Mouse (Mus musculus) midbrain, embryonic 13.5 days (tissue): ENCODE measurements at regions not wholly inside any gene's neighbourhood (a gene's known extent, or its start where the extent isn't known, plus 50 kb on each side); places are given as distances from the start of the nearest gene placed in this dataset.

Experiments used
- ATAC-seq: fragments of 200-750 bp; cut with Nextera tagmentation; 2 replicates; pipeline ENCODE4 v1.8.0; 2017; ENCODE audit warnings: mild to moderate bottlenecking, moderate TSS enrichment, moderate library complexity
- H3K27ac ChIP-seq: fragments of 300-500 bp; sonication (generic); 2 replicates; pipeline ENCODE4 v1.5.1; 2015; ENCODE audit warnings: inconsistent platforms, mild to moderate bottlenecking, moderate library complexity
- H3K27me3 ChIP-seq: fragments of 300-500 bp; sonication (generic); 2 replicates; pipeline ENCODE4 v1.6.1; 2015; ENCODE audit warnings: mild to moderate bottlenecking, inconsistent platforms
- H3K36me3 ChIP-seq: fragments of 300-500 bp; sonication (generic); 2 replicates; pipeline ENCODE4 v1.6.1; 2015; ENCODE audit warnings: mild to moderate bottlenecking, inconsistent platforms
- H3K4me1 ChIP-seq: fragments of 300-500 bp; sonication (generic); replicated peaks from 2 replicates; pipeline ENCODE4 v1.6.1; 2015; ENCODE audit warnings: inconsistent platforms
- H3K4me2 ChIP-seq: fragments of 300-500 bp; sonication (generic); replicated peaks from 2 replicates; pipeline ENCODE4 v1.6.1; 2015; ENCODE audit warnings: moderate library complexity, mild to moderate bottlenecking, inconsistent platforms
- H3K4me3 ChIP-seq: fragments of 300-500 bp; sonication (generic); replicated peaks from 2 replicates; pipeline ENCODE4 v1.5.1; 2015; ENCODE audit warnings: mild to moderate bottlenecking, inconsistent platforms
- H3K9ac ChIP-seq: fragments of 300-500 bp; sonication (generic); replicated peaks from 2 replicates; pipeline ENCODE4 v1.6.1; 2015; ENCODE audit warnings: mild to moderate bottlenecking, inconsistent platforms
- H3K9me3 ChIP-seq: fragments of 300-500 bp; sonication (generic); 2 replicates; pipeline ENCODE4 v1.6.1; 2016; ENCODE audit warnings: mild to moderate bottlenecking, inconsistent platforms
- WGBS: fragments of 180-500 bp; shearing (Covaris S2); methylation state at CpG from one replicate; pipeline ENCODE4 v1.1.7; 2015; 5-methylcytosine and 5-hydroxymethylcytosine counted together

DNA sequence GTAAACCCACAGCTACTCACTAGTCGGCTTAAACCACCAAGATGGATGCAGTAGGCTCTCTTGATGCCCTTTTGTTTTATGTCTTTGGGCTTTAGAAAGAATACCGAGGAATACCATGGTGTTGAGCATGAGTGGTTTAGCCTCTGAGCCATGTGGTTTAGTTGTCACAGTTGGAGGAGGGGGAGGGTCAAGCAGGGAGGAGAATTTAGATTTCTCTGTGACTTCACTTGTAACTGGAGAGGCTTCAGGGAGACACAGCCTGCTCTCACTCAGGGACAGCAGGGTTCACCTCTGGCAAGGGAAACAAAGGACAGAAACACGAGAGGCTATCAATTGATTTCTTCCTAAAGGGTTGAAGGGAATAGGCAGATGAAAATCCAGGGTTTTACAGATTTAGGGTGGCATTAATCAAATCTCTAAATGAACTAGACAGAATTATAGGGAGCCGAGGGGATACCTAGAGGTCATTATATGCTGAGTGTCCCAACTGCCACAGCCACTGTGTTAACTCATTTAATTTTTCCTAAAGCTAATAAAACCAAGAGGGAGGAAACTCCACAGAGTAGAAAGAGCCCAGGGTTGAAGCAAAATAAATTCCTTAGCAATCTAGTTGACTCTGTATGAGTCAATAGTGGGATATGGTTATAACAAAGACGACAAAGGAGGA lies 2113.7 kb upstream of the 5930422O12Rik start:
- 0 out of 2 replicates have a peak, but pooled peaks cover 4% of the 10 kb centered on the region for H3K9me3 ChIP-seq
- WGBS = 39% methylated on average over 5 of the region's 5 CpGs
- no peak overlapping the region for H3K4me3 ChIP-seq
- 0 out of 2 replicates have a peak overlapping the region, but pooled peaks have one; percentile 4 for H3K4me2 ChIP-seq
- H3K27ac ChIP-seq = no peak overlapping the region
- no peaks in the 10 kb centered on the region for H3K27me3 ChIP-seq
- no peak overlapping the region for H3K9ac ChIP-seq
- peaks cover 10% of the 10 kb centered on the region; the same call in 1 of the 2 replicates for H3K4me1 ChIP-seq
- ATAC-seq = peak; percentile 24
- no peaks in the 10 kb centered on the region for H3K36me3 ChIP-seq

DNA sequence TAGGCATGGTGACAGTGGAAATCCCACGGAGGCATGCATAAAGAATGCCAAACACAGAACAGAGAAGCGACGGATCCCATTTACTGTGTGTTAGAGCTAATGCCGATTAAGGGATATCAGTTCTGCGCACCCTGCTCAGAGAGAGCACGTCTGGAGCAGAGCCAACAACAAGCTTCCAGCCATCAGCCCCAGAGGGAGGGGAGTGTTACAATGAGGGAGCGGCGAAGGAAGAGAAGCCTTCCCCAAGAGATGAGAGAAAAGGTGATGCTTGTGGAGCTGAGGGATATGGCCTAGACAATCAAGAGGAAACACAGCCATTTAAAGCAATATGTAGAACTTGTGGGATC lies 2113.2 kb upstream of the 5930422O12Rik start:
- 0 out of 2 replicates have a peak overlapping the region, but pooled peaks have one; percentile 4 for H3K4me2 ChIP-seq
- no peak overlapping the region for H3K4me3 ChIP-seq
- WGBS = 38% methylated on average over 8 of the region's 8 CpGs
- H3K9me3 ChIP-seq = 0 out of 2 replicates have a peak, but pooled peaks cover 4% of the 10 kb centered on the region
- peak; percentile 84 for ATAC-seq
- peaks cover 10% of the 10 kb centered on the region; the same call in 1 of the 2 replicates for H3K4me1 ChIP-seq
- no peaks in the 10 kb centered on the region for H3K27me3 ChIP-seq
- no peak overlapping the region for H3K9ac ChIP-seq
- no peaks in the 10 kb centered on the region for H3K36me3 ChIP-seq
- H3K27ac ChIP-seq = no peak overlapping the region

DNA sequence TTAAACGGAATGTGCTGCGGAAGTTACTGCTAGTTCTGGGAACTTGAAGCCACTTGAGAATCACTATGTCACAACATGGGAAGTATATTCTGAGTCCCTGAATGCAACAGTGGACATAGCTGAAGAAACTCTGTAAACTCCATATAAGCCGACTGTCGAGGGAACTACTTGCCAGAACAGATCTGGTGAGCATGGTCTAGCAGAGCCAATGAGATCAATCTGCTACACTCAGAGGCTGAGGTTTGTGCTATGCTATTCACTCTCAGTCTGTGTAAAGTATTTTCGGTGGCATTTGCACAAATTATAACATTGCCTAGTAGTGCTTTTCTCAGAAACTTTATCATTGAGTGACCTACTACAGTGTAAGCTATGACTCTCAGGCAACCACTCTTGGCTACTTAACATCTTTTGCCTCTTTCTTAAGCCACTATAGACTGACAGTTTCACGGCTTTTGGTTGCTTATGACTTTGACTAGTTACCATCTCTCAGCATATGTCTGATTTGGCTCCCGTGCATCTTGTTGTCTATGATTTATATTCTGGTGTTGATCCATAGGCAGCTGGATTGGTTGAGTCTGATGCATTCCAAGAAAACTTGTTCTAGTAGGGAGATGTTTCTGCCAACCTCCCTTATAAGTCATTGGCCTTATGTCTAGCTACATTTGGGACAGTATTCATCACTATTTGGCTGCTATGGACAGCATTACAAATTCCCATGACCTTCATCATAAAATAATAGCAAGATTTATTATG lies 2094.8 kb upstream of the 5930422O12Rik start:
- no peak overlapping the region for H3K27ac ChIP-seq
- ATAC-seq = no peak
- no peaks in the 10 kb centered on the region for H3K9me3 ChIP-seq
- H3K36me3 ChIP-seq = no peaks in the 10 kb centered on the region
- H3K4me2 ChIP-seq = no peak overlapping the region
- H3K4me1 ChIP-seq = no peaks in the 10 kb centered on the region
- H3K9ac ChIP-seq = no peak overlapping the region
- WGBS = 96% methylated on average over 7 of the region's 7 CpGs
- no peaks in the 10 kb centered on the region for H3K27me3 ChIP-seq
- H3K4me3 ChIP-seq = no peak overlapping the region

DNA sequence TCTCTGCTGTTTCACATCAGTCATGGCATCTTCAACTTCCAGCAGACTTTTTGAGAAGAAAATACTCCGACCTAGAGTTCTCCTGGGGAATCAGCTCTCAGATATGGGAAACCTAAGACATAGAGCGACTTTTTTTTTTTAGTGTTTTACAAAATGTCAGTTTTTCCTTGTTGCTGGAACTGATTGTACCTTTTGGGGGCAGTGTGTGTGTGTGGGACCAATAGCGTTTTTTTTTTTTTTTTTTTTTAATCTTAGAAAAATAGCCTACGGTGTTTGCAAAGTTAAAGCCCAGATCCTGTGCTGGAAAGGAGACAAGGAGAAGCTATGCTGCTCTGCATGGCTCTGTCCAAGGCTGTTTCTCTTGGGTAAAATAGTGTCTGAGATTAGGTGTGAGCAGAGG lies 2080.0 kb upstream of the 5930422O12Rik start:
- H3K36me3 ChIP-seq = no peaks in the 10 kb centered on the region
- H3K9ac ChIP-seq = no peak overlapping the region
- no peak overlapping the region for H3K4me3 ChIP-seq
- no peak overlapping the region for H3K4me2 ChIP-seq
- H3K9me3 ChIP-seq = no peaks in the 10 kb centered on the region
- H3K4me1 ChIP-seq = no peaks in the 10 kb centered on the region
- no peak for ATAC-seq
- no peaks in the 10 kb centered on the region for H3K27me3 ChIP-seq
- H3K27ac ChIP-seq = no peak overlapping the region
- WGBS = 78% methylated on average over 4 of the region's 4 CpGs

DNA sequence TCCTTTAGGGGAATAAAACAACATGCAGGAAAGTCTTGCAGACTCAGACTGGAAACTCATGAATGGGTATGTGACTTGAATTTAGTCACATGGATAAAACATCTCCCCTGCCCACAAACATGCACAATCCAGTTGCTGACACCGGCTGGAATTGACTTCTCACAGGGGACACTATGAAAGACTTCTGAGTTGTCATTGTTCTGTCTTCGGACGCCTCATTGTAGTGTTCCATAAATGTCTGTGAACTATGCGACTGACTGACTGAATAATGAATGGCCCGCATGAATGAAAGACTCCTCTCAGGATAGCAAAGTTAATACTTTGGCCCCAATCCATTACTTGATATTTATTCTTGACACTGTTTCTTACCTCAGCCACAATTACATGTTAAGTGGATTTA lies 2058.9 kb upstream of the 5930422O12Rik start:
- Histone ChIP-seq H3K4me3 (no peak overlapping the region), H3K4me2 (no peak overlapping the region), H3K27me3 (no peaks in the 10 kb centered on the region), H3K36me3 (no peaks in the 10 kb centered on the region), H3K4me1 (peaks cover 11% of the 10 kb centered on the region), H3K9me3 (no peaks in the 10 kb centered on the region), H3K27ac (no peak overlapping the region), H3K9ac (no peak overlapping the region)
- peak; percentile 53 for ATAC-seq
- WGBS = 13% methylated on average over 5 of the region's 5 CpGs

DNA sequence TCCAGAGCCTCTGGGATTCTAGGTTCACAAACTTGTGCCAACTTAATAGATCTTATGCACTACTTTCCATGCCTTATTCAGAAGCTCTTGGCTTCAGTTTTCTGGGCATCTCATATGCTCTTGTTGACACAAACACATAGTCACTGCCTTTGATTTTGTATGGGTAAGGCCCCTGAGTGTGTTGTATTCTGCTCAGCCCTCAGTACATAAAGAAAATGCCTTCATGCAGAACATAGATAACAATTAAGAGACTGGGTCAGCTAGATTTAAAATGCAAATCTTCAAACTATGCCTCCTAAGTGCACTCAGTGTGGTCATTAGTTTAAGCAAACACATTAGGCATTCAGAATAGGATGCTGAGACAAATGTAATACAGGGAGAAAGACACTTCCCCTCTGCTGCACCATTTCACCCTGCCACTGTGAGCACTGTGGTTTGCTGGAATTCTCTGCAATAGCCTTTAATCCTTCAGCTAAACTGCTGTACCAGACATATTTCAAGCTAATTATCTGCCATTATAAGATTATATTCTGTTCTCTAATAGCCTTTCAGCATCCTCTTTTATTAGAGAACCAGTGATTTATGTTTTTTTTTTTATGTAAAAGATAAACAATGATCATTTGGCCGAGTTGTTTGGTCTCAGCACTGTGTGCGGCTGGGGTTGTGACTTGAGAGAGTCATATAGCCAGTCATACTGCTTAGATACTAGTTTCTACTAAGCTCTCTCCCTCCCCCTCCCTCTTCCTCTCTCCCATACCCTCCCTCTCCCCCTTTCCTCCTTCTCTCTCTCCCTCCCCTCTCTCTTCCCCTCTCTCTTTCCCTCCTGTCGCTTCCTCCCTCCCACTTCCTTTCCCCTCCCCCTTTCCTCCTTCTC lies 2058.1 kb upstream of the 5930422O12Rik start:
- H3K27me3 ChIP-seq = no peaks in the 10 kb centered on the region
- ATAC-seq = peak; percentile 69
- WGBS = 47% methylated on average over 3 of the region's 3 CpGs

DNA sequence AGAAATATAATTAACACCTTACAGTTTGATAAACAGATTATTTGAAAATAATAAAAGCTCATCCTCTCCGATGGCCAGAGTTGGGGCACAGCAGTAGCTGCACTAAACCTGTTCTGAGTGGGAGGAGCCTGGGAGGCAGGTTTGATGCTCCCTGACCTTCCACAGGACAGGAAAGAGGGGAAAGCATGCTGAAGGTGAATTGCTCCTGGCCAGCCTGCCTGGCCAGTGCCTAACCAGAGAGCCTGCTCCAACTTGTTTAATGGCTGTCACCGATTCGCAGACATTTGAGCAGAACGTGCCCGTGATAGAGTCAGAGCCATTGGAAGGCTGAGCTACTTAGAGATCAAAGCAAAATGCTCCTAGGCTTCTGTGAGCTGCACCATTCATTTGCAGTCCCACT lies 2056.9 kb upstream of the 5930422O12Rik start:
- no peaks in the 10 kb centered on the region for H3K9me3 ChIP-seq
- peaks cover 11% of the 10 kb centered on the region for H3K4me1 ChIP-seq
- H3K27me3 ChIP-seq = no peaks in the 10 kb centered on the region
- H3K4me2 ChIP-seq = no peak overlapping the region
- H3K9ac ChIP-seq = no peak overlapping the region
- H3K36me3 ChIP-seq = no peaks in the 10 kb centered on the region
- WGBS = 42% methylated on average over 5 of the region's 5 CpGs
- no peak overlapping the region for H3K27ac ChIP-seq
- no peak overlapping the region for H3K4me3 ChIP-seq
- no peak for ATAC-seq

More for the DNA sequence above, 2058.1 kb upstream of the 5930422O12Rik start:
- no peaks in the 10 kb centered on the region for H3K9me3 ChIP-seq
- H3K9ac ChIP-seq = no peak overlapping the region
- H3K4me2 ChIP-seq = no peak overlapping the region
- no peaks in the 10 kb centered on the region for H3K36me3 ChIP-seq
- H3K4me1 ChIP-seq = peaks cover 11% of the 10 kb centered on the region
- no peak overlapping the region for H3K27ac ChIP-seq
- no peak overlapping the region for H3K4me3 ChIP-seq

DNA sequence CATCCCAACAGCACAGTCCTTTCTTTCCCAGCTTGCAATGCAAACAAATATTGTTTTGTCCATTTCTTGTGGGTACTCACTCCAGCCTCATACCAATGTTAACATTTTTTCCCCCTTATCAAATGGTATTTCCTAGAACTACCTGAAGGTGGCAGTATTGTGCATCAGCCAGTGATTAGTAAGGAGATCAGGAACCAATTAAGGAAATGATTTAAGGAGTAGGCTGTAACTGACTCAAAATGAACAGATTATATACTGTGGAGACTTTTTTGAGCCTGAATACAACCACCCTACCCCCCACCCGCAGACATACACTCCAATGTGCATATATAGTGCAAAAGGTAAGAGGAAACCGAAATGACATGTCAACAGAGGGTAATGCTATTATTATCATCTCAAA lies 2056.1 kb upstream of the 5930422O12Rik start:
- no peaks in the 10 kb centered on the region for H3K36me3 ChIP-seq
- ATAC-seq = no peak
- 77% methylated on average over 2 of the region's 2 CpGs for WGBS

DNA sequence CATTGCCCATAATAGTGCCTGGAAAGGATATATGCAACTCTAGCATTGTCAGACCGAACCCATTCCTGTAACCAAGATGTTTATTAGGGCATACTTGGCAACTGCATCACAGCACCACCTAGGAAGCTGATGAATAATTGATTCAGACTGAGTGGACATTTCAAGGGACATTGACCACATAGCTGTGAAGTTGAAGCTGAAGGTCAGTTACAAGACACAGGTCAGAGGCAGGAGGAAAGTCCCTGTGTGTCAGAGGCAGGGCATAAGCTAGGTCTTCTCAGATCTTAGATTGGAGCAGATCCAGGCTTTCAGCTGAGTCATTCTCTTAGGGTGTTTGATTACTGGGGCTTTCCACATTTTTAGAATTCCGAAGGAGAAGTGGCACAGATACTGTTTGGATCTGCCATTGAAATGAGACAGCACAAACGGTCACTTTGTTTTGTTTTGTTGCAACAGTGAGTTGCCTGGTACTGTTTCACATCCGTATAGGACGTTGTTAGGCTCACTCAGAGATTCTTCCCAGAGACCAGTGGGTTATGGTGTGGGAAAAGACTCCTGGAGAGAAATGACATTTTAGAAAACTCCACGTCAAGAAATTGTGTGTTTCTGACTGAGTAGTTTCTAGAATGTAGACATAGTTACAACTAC lies 2055.2 kb upstream of the 5930422O12Rik start:
- Histone ChIP-seq H3K4me2 (no peak overlapping the region), H3K4me3 (no peak overlapping the region), H3K27ac (no peak overlapping the region), H3K9me3 (no peaks in the 10 kb centered on the region), H3K36me3 (no peaks in the 10 kb centered on the region), H3K9ac (no peak overlapping the region), H3K27me3 (no peaks in the 10 kb centered on the region), H3K4me1 (peaks cover 11% of the 10 kb centered on the region)
- no peak for ATAC-seq
- WGBS = 84% methylated on average over 6 of the region's 6 CpGs

More for the DNA sequence above, 2056.1 kb upstream of the 5930422O12Rik start:
- no peak overlapping the region for H3K4me2 ChIP-seq
- H3K4me1 ChIP-seq = peaks cover 11% of the 10 kb centered on the region
- H3K9me3 ChIP-seq = no peaks in the 10 kb centered on the region
- H3K27ac ChIP-seq = no peak overlapping the region
- no peak overlapping the region for H3K4me3 ChIP-seq
- H3K9ac ChIP-seq = no peak overlapping the region
- no peaks in the 10 kb centered on the region for H3K27me3 ChIP-seq

DNA sequence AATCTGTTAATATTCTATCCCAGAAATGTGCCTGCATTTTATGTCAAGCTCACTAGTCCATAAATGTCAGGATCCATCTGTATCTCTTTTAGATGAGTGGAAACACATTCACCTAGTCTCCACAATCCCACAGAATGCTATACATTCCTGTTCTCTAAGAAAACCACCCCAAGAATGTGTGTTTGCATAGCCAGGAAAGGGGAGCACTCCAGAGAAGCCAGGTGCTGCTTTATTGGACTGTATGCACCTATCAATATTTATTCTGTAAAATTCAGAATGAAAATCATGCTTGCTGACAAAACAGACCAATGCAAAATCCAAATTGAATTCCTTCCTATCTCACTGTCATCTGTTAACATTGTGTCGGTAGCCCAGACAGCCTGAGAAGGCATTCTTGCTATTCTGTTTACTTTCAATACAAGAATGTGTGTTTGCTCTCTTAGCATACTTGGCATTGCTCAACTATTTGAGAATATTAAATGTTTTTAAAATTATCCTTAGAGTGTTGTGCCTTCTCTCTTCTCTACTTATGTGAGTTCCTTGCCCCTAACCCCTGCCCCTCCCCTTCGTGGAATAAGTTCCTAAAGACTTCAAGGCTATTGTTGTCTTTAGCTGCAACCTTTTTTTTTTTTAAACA lies 2050.7 kb upstream of the 5930422O12Rik start:
- WGBS = 90% methylated on average over 2 of the region's 2 CpGs
- ATAC-seq = no peak

DNA sequence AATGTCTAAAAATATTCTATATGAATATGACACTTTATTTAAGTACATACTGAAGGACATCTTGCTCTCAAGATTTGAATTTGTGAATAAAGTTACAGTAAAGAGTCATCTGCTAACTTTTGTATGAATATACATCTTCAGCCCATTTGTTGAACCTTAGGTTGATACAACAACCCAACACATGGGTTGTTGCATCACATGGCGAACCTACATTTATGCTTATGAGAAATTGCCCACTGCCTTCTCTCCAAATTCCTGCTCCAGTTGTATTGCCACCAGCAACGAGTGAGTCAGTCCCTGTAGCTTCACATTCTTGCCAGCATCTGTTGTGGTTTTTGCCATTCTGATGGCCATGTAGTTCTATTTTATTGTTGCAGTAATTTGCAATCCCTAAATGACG lies 2023.7 kb upstream of the 5930422O12Rik start:
- no peaks in the 10 kb centered on the region for H3K27me3 ChIP-seq
- H3K4me2 ChIP-seq = no peak overlapping the region
- H3K9ac ChIP-seq = no peak overlapping the region
- ATAC-seq = no peak
- no peaks in the 10 kb centered on the region for H3K4me1 ChIP-seq
- H3K36me3 ChIP-seq = no peaks in the 10 kb centered on the region
- H3K4me3 ChIP-seq = no peak overlapping the region
- H3K9me3 ChIP-seq = no peaks in the 10 kb centered on the region
- 88% methylated on average over 3 of the region's 3 CpGs for WGBS
- no peak overlapping the region for H3K27ac ChIP-seq

More for the DNA sequence above, 2050.7 kb upstream of the 5930422O12Rik start:
- H3K9me3 ChIP-seq = no peaks in the 10 kb centered on the region
- no peak overlapping the region for H3K4me3 ChIP-seq
- no peak overlapping the region for H3K4me2 ChIP-seq
- H3K9ac ChIP-seq = no peak overlapping the region
- H3K36me3 ChIP-seq = no peaks in the 10 kb centered on the region
- H3K4me1 ChIP-seq = no peaks in the 10 kb centered on the region
- no peaks in the 10 kb centered on the region for H3K27me3 ChIP-seq
- no peak overlapping the region for H3K27ac ChIP-seq
